Mouse (Mus musculus): ENCODE results near the gene Myom3.
A peak's percentile ranks its signal among the peaks of the same experiment; 100 is the strongest.

Myom3 gene

GRCm38 (mm10) chr4:135761569-135761968 lies 2.1 kb downstream of the Myom3 start:
- no peak for DNase-seq (ENCODE audit: low spot score)

GRCm38 (mm10) chr4:135762251-135762906 lies 2.9 kb downstream of the Myom3 start:
- DNase-seq (ENCODE audit: low spot score) = peak; percentile 59

- DNase-seq (ENCODE audit: low spot score) = no peak
Measured at GRCm38 (mm10) chr4:135764700-135765099, 5.2 kb downstream of the Myom3 start.

- no peak for DNase-seq (ENCODE audit: low spot score)
Measured at GRCm38 (mm10) chr4:135765707-135766106, 6.2 kb downstream of the Myom3 start.

- DNase-seq (ENCODE audit: low spot score) = no peak
Measured at GRCm38 (mm10) chr4:135766976-135767375, 7.5 kb downstream of the Myom3 start.

GRCm38 (mm10) chr4:135768572-135769526 lies 9.3 kb downstream of the Myom3 start:
- peak; percentile 42 for DNase-seq (ENCODE audit: low spot score)

GRCm38 (mm10) chr4:135770611-135771305 lies 11.2 kb downstream of the Myom3 start:
- no peak for DNase-seq (ENCODE audit: low spot score)

GRCm38 (mm10) chr4:135771592-135771991 lies 12.1 kb downstream of the Myom3 start:
- DNase-seq (ENCODE audit: low spot score) = no peak

- no peak for DNase-seq (ENCODE audit: low spot score)
Measured at GRCm38 (mm10) chr4:135772671-135773070, 13.2 kb downstream of the Myom3 start.

GRCm38 (mm10) chr4:135774496-135774895 lies 15.0 kb downstream of the Myom3 start:
- no peak for DNase-seq (ENCODE audit: low spot score)

GRCm38 (mm10) chr4:135776850-135777249 lies 17.3 kb downstream of the Myom3 start:
- no peak for DNase-seq (ENCODE audit: low spot score)

- DNase-seq (ENCODE audit: low spot score) = no peak
Measured at GRCm38 (mm10) chr4:135779661-135780060, 20.1 kb downstream of the Myom3 start.

- DNase-seq (ENCODE audit: low spot score) = no peak
Measured at GRCm38 (mm10) chr4:135780255-135780654, 20.7 kb downstream of the Myom3 start.

GRCm38 (mm10) chr4:135781304-135781703 lies 21.8 kb downstream of the Myom3 start:
- DNase-seq (ENCODE audit: low spot score) = no peak

- no peak for DNase-seq (ENCODE audit: low spot score)
Measured at GRCm38 (mm10) chr4:135786581-135786980, 27.1 kb downstream of the Myom3 start.

- DNase-seq (ENCODE audit: low spot score) = no peak
Measured at GRCm38 (mm10) chr4:135787271-135787670, 27.8 kb downstream of the Myom3 start.

- DNase-seq (ENCODE audit: low spot score) = no peak
Measured at GRCm38 (mm10) chr4:135789135-135789534, 29.6 kb downstream of the Myom3 start.

- no peak for DNase-seq (ENCODE audit: low spot score)
Measured at GRCm38 (mm10) chr4:135792821-135793220, 33.3 kb downstream of the Myom3 start.

- DNase-seq (ENCODE audit: low spot score) = no peak
Measured at GRCm38 (mm10) chr4:135797931-135798330, 38.4 kb downstream of the Myom3 start.

GRCm38 (mm10) chr4:135801543-135801942 lies 42.0 kb downstream of the Myom3 start:
- peak; percentile 89 for DNase-seq (ENCODE audit: low spot score)

GRCm38 (mm10) chr4:135803299-135803698 lies 43.8 kb downstream of the Myom3 start:
- DNase-seq (ENCODE audit: low spot score) = no peak

GRCm38 (mm10) chr4:135804169-135804568 lies 44.7 kb downstream of the Myom3 start:
- DNase-seq (ENCODE audit: low spot score) = no peak

- no peak for DNase-seq (ENCODE audit: low spot score)
Measured at GRCm38 (mm10) chr4:135814896-135815295, 55.4 kb downstream of the Myom3 start.
